Mouse (Mus musculus) hindbrain, embryonic 15.5 days (tissue): ENCODE results near the gene Ensa. TPM values are rescaled to one million over a fixed set of nuclear protein-coding genes. Genes with fewer than 3 reads are reported as not detected.
"Not testable (repeated sequence)": the region's sequence is repeated elsewhere in the genome, so short reads cannot be mapped to it uniquely, and the experiment has no call there.

Experiments
- ATAC-seq: fragments of 200-750 bp; cut with Nextera tagmentation; 2 replicates; pipeline ENCODE4 v1.8.0; 2017; ENCODE audit warnings: low read depth, moderate number of reproducible peaks, moderate TSS enrichment; ENCODE audit not compliant: low FRiP score
- H3K27ac ChIP-seq: fragments of 300-500 bp; sonication (generic); replicated peaks from 2 replicates; pipeline ENCODE4 v1.5.1; 2015; ENCODE audit warnings: mild to moderate bottlenecking, inconsistent platforms
- H3K27me3 ChIP-seq: fragments of 300-500 bp; sonication (generic); 2 replicates; pipeline ENCODE4 v1.6.1; 2015; ENCODE audit warnings: control low read depth, inconsistent platforms
- H3K36me3 ChIP-seq: fragments of 300-500 bp; sonication (generic); 2 replicates; pipeline ENCODE4 v1.6.1; 2015; ENCODE audit warnings: control low read depth, inconsistent platforms
- H3K4me1 ChIP-seq: fragments of 300-500 bp; sonication (generic); replicated peaks from 2 replicates; pipeline ENCODE4 v1.6.1; 2015; ENCODE audit warnings: control low read depth, inconsistent platforms
- H3K4me2 ChIP-seq: fragments of 300-500 bp; sonication (generic); 2 replicates; pipeline ENCODE4 v1.6.1; 2015; ENCODE audit warnings: moderate library complexity, mild to moderate bottlenecking, inconsistent platforms
- H3K4me3 ChIP-seq: fragments of 300-500 bp; sonication (generic); 2 replicates; pipeline ENCODE4 v1.5.1; 2015; ENCODE audit warnings: mild to moderate bottlenecking, inconsistent platforms
- H3K9ac ChIP-seq: fragments of 300-500 bp; sonication (generic); 2 replicates; pipeline ENCODE4 v1.6.1; 2015; ENCODE audit warnings: inconsistent platforms
- H3K9me3 ChIP-seq: fragments of 300-500 bp; sonication (generic); 2 replicates; pipeline ENCODE4 v1.6.1; 2016; ENCODE audit warnings: control low read depth, inconsistent platforms
- WGBS: fragments of 180-500 bp; shearing (Covaris S2); methylation state at CpG from one replicate; pipeline ENCODE4 v1.1.7; 2015; 5-methylcytosine and 5-hydroxymethylcytosine counted together
- polyA plus RNA-seq: library from polyadenylated mRNA; unstranded; fragments of >200 nt; fragmentation: Nextera tagmentation; extraction: Ambion mirVana; gene quantifications from 2 replicates; pipeline ENCODE4 v1.2.1, GENCODE M21; 2015

Ensa gene
- polyA plus RNA-seq: 109 and 110 TPM in 2 replicates

DNA sequence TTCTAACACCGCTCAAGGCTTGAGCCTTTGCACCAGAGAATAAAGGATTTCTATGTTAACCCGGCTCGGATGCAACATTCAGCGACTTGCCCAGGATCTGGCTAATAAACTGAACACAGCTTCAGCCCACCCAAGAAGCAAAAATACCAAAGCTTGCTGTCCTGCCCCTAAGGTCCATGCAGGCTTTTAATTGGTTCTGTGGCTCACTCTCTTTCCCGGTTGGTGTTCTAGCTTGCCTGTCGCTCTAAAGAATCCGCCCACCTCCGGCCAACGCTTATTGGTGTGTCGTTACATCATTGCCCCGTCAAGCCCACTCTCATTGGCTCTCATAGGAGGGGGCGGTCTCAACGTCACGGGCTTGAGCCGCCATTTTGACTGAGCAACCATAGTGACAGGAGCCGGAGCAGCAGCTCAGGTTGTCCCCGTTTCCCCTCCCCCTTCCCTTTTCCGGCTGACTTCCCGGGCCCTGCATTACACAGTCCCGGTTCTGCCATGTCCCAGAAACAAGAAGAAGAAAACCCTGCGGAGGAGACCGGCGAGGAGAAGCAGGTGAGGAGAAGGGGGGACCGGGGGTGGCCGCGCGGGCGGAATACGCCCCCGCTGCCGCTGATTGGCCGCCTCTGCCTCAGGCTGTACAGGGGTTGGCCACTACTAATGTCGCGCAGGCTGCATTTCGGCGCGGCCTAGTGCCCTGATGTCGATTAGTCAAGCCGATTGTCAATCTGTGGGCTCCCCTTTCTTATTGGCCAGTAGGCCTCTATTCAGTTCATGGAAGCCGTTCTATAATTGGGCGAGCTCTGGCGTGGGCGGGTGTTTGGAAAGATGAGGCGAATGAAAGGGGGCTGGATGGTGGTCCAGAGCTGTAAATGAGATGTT lies at the start of gene Ensa:
Gene Ensa, plus strand, starts transcription at position 366 of the 876 bp plus-strand sequence.
- no peaks in the 10 kb centered on the region for H3K27me3 ChIP-seq
- H3K4me2 ChIP-seq: peak within 1 kb of the TSS; percentile 70
- H3K36me3 ChIP-seq: peaks cover 30% of the 10 kb centered on the region
- H3K4me3 ChIP-seq: peak within 1 kb of the TSS; percentile 80
- peaks cover 27% of the 10 kb centered on the region for H3K4me1 ChIP-seq
- peak within 1 kb of the TSS; percentile 99 for H3K27ac ChIP-seq
- peak within 1 kb of the TSS; percentile 78 for H3K9ac ChIP-seq
- under 1% methylated on average over 44 of the region's 44 CpGs for WGBS
- peak; percentile 99 for ATAC-seq
- H3K9me3 ChIP-seq: no peaks in the 10 kb centered on the region

DNA sequence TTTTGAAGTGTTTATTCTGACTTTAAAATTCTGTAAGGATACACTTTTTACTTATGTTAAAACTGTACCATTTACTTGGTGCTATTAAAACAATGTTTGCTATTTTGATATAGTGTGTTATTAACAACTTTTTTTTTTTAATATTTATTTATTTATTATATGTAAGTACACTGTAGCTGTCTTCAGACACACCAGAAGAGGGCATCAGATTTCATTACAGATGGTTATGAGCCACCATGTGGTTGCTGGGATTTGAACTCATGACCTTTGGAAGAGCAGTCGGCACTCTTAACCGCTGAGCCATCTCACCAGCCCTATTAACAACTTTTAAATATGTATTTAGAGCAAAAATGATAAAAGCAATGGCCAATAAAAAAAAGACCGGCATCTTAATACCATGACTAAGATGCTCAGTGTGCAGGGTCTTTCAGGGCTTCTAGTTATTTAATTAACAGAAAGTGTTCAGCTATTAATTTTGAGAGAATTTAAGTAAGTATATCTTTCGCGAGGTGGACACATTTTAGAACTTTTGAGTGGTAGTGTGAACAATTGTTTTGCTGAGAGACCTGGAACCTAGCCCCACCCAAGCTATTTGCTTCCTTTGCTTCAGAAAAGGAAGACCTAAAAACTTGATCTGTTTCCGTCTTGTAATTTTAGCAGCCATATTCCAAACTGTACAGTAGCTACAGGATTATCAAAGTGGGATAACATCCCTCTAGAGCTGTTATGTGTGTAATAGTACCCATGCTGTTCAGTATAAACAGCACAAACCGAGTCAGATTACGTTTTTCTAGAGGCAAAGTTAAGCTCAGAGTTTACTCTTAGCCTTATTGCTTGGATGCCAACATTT lies 36.8 kb upstream of the Ensa start:
- H3K4me2 ChIP-seq: peak overlapping the region; percentile 60
- WGBS: 51% methylated on average over 8 of the region's 8 CpGs
- peak overlapping the region; percentile 69 for H3K27ac ChIP-seq
- peak overlapping the region; percentile 33; the same call in 1 of the 2 replicates for H3K9ac ChIP-seq
- no peaks in the 10 kb centered on the region for H3K9me3 ChIP-seq
- H3K4me1 ChIP-seq: peaks cover 15% of the 10 kb centered on the region
- H3K27me3 ChIP-seq: no peaks in the 10 kb centered on the region
- peak overlapping the region; percentile 86 for H3K4me3 ChIP-seq
- ATAC-seq: no peak
- H3K36me3 ChIP-seq: peaks cover 10% of the 10 kb centered on the region

DNA sequence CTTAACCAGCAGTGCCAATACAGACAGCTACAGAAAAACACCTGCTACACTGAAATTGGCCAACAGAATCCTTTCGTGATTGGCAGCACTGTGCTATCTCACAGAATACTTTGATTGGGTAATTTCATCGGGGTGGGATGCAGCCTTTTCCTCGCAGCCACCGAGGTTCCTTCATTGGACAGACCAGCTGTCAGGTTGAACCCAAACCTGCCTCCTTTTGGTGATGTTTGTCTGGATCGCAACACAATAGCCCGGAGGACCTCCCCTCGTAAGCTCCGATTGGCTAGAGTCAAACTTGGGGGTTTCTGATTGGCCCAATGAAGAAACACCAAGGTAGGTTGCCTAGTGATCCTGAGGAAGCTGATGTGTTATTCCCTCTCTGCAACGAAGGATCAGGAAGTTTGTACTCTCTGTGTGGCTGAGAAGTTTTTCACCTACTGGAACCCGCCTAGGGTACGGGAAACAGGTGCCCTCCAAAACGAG lies 36.1 kb upstream of the Ensa start, which contains the start of gene Golph3l:
Gene Golph3l, plus strand, starts transcription at position 331 of the 483 bp plus-strand sequence.
- Histone ChIP-seq H3K27me3 (no peaks in the 10 kb centered on the region), H3K4me1 (peaks cover 15% of the 10 kb centered on the region), H3K27ac (peak within 1 kb of the TSS; percentile 77), H3K9me3 (no peaks in the 10 kb centered on the region), H3K36me3 (peaks cover 12% of the 10 kb centered on the region), H3K9ac (peak within 1 kb of the TSS; percentile 75), H3K4me3 (peak within 1 kb of the TSS; percentile 86), H3K4me2 (peak within 1 kb of the TSS; percentile 60)
- ATAC-seq: peak; percentile 100
- WGBS: under 1% methylated on average over 12 of the region's 12 CpGs

DNA sequence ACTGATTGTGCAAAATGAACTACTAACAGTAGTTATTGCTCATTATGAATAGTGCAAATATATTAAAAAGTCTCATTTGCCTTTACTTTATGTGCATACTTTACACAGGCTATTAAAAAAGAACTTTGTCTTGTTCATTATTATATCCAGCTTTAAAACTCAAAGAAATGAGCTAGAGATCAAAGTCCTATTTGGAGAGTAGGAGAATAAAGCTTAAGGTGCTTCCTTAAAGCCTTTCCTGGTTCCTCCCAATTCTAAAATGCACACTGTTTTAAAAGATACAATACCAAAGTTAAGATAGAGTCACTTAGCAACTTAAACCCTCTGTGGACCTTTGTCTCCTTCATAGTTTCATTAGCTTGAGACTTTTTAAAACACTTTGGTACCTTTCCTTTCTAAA lies 26.1 kb upstream of the Ensa start:
- ATAC-seq: no peak
- H3K9me3 ChIP-seq: no peaks in the 10 kb centered on the region
- H3K4me2 ChIP-seq: no peak overlapping the region
- H3K27ac ChIP-seq: no peak overlapping the region
- no peaks in the 10 kb centered on the region for H3K4me1 ChIP-seq
- peaks cover 24% of the 10 kb centered on the region for H3K36me3 ChIP-seq
- no peaks in the 10 kb centered on the region for H3K27me3 ChIP-seq
- H3K9ac ChIP-seq: no peak overlapping the region
- H3K4me3 ChIP-seq: no peak overlapping the region

DNA sequence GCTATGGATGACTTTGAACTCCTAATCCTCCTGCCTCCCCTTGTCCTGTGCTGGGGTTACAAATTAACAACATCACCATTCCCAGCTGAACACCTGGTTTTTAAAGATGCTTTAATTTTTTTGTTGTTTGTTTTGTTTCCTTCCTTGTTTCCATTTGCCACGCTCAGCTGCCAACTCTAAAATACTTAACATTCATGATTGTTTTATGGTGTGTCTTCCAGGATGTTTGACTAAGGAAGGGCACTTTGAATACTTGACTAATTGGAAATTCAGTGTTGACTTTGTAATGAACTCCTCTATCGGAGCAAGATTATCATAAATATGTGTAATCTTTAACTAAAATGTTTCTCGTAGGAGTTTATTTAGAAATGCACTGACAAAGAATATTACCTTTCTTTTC lies 23.5 kb upstream of the Ensa start:
- WGBS: 93% methylated on average over 3 of the region's 3 CpGs
- no peak overlapping the region for H3K4me2 ChIP-seq
- ATAC-seq: no peak
- H3K27me3 ChIP-seq: no peaks in the 10 kb centered on the region
- H3K9ac ChIP-seq: no peak overlapping the region
- no peak overlapping the region for H3K4me3 ChIP-seq
- no peak overlapping the region for H3K27ac ChIP-seq
- H3K4me1 ChIP-seq: no peaks in the 10 kb centered on the region
- H3K9me3 ChIP-seq: no peaks in the 10 kb centered on the region
- peaks cover 4% of the 10 kb centered on the region; the same call in 1 of the 2 replicates for H3K36me3 ChIP-seq

DNA sequence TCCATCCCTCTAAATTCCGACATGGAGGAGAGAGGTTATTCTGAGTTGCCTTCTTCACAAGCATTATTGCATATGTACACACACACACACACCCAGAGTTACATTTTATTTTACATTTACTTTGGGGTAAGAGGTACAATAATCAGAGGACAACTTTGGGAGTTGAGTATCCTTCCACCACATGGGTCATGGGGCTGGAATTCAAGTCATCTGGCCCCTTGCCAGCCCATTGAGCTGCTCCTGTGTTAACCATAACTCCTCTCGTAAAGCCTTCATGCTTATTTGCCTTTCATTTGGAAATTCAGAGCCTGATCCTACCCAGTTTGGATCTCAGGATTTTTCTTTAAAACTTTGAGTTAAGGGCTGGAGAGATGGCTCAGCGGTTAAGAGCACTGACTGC lies 18.7 kb upstream of the Ensa start:
- H3K27ac ChIP-seq: no peak overlapping the region
- no peaks in the 10 kb centered on the region for H3K27me3 ChIP-seq
- no peak for ATAC-seq
- no peaks in the 10 kb centered on the region for H3K9me3 ChIP-seq
- no peak overlapping the region for H3K9ac ChIP-seq
- H3K4me3 ChIP-seq: no peak overlapping the region
- peaks cover 27% of the 10 kb centered on the region for H3K36me3 ChIP-seq
- 86% methylated on average over 3 of the region's 3 CpGs for WGBS
- no peaks in the 10 kb centered on the region for H3K4me1 ChIP-seq
- no peak overlapping the region for H3K4me2 ChIP-seq

DNA sequence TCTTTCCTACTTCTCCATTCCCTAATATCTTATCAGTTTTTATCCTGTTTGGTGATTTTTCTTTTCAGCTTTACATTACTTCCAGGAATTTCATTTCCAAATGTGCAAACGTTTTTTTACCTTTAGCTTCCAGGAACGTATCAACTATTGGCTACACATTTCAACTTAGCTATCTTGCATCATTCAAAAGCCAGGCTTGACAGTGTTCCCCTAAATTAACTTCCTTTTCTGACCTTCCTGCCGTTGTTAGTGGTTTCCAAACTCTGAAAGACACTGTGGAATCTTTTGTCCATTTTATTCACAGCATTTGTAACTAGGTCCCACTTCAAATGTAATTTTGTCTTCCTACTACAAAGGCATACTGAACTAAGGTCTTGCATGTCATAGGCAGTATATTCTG lies 15.6 kb upstream of the Ensa start:
- H3K4me2 ChIP-seq: no peak overlapping the region
- no peaks in the 10 kb centered on the region for H3K4me1 ChIP-seq
- H3K9me3 ChIP-seq: no peaks in the 10 kb centered on the region
- no peak for ATAC-seq
- H3K27me3 ChIP-seq: no peaks in the 10 kb centered on the region
- H3K9ac ChIP-seq: no peak overlapping the region
- no peak overlapping the region for H3K27ac ChIP-seq
- H3K36me3 ChIP-seq: peaks cover 30% of the 10 kb centered on the region
- no peak overlapping the region for H3K4me3 ChIP-seq
- 74% methylated on average over 3 of the region's 3 CpGs for WGBS

DNA sequence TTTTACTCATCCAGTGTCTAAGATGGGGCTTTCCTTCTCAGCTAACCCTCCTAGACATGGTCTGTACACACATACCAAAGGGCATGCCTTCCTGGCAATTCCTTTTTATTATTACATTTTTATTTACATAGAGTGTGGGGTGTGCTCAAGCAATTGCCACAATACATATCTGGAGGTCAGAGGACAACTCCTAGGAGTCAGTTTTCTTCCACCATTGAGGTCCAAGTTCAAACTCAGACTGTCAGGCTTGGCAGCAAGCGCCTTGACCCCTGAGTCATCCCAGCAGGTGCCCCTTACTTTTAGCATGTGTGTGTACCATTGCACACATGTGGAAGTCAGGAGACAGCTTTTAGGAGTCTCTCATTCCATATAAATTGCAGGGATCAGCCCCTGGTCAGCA lies 10.8 kb upstream of the Ensa start:
- no peak overlapping the region for H3K9ac ChIP-seq
- ATAC-seq: no peak
- no peak overlapping the region for H3K4me3 ChIP-seq
- H3K36me3 ChIP-seq: peaks cover 43% of the 10 kb centered on the region
- H3K9me3 ChIP-seq: no peaks in the 10 kb centered on the region
- no peaks in the 10 kb centered on the region for H3K27me3 ChIP-seq
- WGBS: 93% methylated on average over 1 of the region's 1 CpGs
- H3K4me2 ChIP-seq: no peak overlapping the region
- no peaks in the 10 kb centered on the region for H3K4me1 ChIP-seq
- H3K27ac ChIP-seq: no peak overlapping the region

DNA sequence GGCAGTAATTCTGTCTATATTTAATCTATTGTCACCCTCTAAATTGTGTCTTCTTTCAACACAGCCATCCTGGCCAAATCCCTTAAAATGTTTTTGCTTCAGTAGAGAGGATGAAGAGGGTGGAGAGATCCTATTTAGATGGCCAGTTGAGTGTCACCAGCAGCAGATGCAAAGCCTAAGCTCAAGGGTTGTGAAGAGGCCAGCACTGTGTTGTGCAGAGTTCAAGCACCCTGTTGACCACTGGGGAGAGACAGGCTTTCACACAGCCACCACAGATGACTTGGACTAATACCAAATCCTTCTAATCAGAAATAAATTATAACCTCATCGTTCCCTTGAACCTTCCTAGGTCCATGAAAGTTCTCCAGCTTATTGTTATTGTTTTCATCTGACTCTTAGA lies 6.3 kb upstream of the Ensa start:
- H3K9me3 ChIP-seq: no peaks in the 10 kb centered on the region
- H3K4me1 ChIP-seq: no peaks in the 10 kb centered on the region
- WGBS: 92% methylated on average over 1 of the region's 1 CpGs
- H3K4me2 ChIP-seq: no peak overlapping the region
- no peak overlapping the region for H3K4me3 ChIP-seq
- no peak overlapping the region for H3K9ac ChIP-seq
- H3K27me3 ChIP-seq: no peaks in the 10 kb centered on the region
- H3K27ac ChIP-seq: no peak overlapping the region
- H3K36me3 ChIP-seq: peaks cover 28% of the 10 kb centered on the region
- ATAC-seq: no peak

DNA sequence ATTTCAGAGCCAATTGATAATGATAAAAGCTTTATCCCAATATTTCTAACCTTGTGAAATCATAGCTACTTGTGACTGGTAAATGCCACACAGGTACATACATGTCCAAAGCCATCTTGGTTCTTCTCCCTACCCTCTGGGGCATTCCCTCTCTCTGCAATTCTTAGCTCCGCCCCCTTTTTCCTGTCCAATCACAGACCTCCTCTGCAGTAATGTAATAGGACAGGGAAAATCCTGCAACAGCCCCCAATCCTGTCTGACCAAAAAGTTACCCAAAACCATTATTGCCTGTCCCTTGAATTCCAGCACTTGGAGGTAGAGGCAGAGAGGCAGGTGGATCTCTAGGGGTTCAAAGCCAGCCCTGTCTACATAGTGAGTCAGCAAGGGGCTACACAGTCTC lies 3.6 kb upstream of the Ensa start:
- no peak for ATAC-seq
- H3K36me3 ChIP-seq: peaks cover 21% of the 10 kb centered on the region
- peaks cover 10% of the 10 kb centered on the region for H3K4me1 ChIP-seq
- H3K4me2 ChIP-seq: no peak overlapping the region
- no peak overlapping the region for H3K4me3 ChIP-seq
- no peak overlapping the region for H3K9ac ChIP-seq
- no peaks in the 10 kb centered on the region for H3K27me3 ChIP-seq
- H3K27ac ChIP-seq: no peak overlapping the region
- 85% methylated on average over 1 of the region's 1 CpGs for WGBS
- H3K9me3 ChIP-seq: no peaks in the 10 kb centered on the region

DNA sequence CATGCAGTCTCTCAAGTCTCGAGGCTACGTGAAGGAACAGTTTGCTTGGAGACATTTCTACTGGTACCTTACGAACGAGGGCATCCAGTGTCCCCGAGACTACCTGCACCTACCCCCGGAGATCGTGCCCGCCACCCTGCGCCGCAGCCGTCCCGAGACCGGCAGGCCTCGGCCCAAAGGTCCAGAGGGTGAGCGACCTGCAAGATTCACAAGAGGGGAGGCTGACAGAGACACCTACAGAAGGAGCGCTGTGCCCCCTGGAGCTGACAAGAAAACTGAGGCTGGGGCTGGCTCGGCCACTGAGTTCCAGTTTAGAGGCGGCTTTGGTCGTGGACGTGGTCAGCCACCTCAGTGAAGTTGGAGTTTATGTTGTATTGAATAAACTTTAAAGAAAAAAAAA lies 2.4 kb upstream of the Ensa start:
- Histone ChIP-seq H3K4me1 (peaks cover 22% of the 10 kb centered on the region), H3K36me3 (peaks cover 20% of the 10 kb centered on the region)
- H3K9me3 ChIP-seq, H3K9ac ChIP-seq, H3K4me3 ChIP-seq, ATAC-seq, H3K27me3 ChIP-seq, H3K27ac ChIP-seq, H3K4me2 ChIP-seq: not testable (repeated sequence)
- 94% methylated on average over 20 of the region's 20 CpGs for WGBS

DNA sequence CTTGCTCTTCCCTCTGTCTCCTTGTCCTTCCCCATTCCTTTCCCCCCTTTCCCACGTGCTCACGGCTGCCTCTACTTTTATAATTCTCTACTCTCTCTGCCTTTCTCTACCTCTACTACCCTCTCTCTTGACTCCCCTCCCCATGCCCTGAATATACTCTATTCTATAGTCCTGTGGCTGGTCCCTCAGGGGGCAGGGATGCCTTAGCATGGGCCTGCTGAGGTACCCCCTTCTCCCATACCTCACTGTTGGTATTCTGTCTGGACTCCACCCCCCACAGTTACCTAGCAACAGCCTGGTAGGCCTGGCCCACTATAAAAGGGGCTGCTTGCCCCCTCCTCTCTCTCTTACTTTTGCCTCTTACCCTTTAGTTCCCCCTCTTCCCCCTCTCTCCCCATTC lies 1.2 kb upstream of the Ensa start:
- Histone ChIP-seq H3K9ac (no peak overlapping the region), H3K27ac (0 out of 2 replicates have a peak overlapping the region, but pooled peaks have one; percentile 99), H3K27me3 (no peaks in the 10 kb centered on the region), H3K4me3 (no peak overlapping the region), H3K4me1 (peaks cover 27% of the 10 kb centered on the region), H3K36me3 (peaks cover 21% of the 10 kb centered on the region), H3K9me3 (no peaks in the 10 kb centered on the region), H3K4me2 (no peak overlapping the region)
- WGBS: 45% methylated on average over 2 of the region's 2 CpGs
- ATAC-seq: no peak
